Mouse (Mus musculus) midbrain, postnatal 0 days (tissue): ENCODE data around the gene Aup1. TPM values are rescaled to one million over a fixed set of nuclear protein-coding genes. Genes with fewer than 3 reads are reported as not detected.

Experiments
- ATAC-seq: fragments of 200-750 bp; cut with Nextera tagmentation; 2 replicates; pipeline ENCODE4 v1.8.0; 2017; ENCODE audit warnings: moderate number of reproducible peaks, mild to moderate bottlenecking, moderate TSS enrichment, moderate library complexity; ENCODE audit not compliant: low FRiP score
- DNase-seq: peaks from one replicate; pipeline ENCODE4 v3.0.0-alpha.2; 2015; ENCODE audit warnings: low spot score
- H3K27ac ChIP-seq: fragments of 300-500 bp; sonication (generic); 2 replicates; pipeline ENCODE4 v1.5.1; 2014; ENCODE audit warnings: low read depth, mild to moderate bottlenecking, low read length, mixed read lengths
- H3K27me3 ChIP-seq: fragments of 300-500 bp; sonication (generic); 2 replicates; pipeline ENCODE4 v1.6.1; 2014; ENCODE audit warnings: low read length, control low read depth, mixed read lengths; ENCODE audit not compliant: insufficient read depth
- H3K36me3 ChIP-seq: fragments of 300-500 bp; sonication (generic); 2 replicates; pipeline ENCODE4 v1.6.1; 2014; ENCODE audit warnings: low read length, control low read depth, mixed read lengths; ENCODE audit not compliant: insufficient read depth
- H3K4me1 ChIP-seq: fragments of 300-500 bp; sonication (generic); 2 replicates; pipeline ENCODE4 v1.6.1; 2014; ENCODE audit warnings: mild to moderate bottlenecking, control low read depth, antibody characterized with exemption, low read length, mixed read lengths; ENCODE audit not compliant: insufficient read depth
- H3K4me2 ChIP-seq: fragments of 300-500 bp; sonication (generic); 2 replicates; pipeline ENCODE4 v1.6.1; 2014; ENCODE audit warnings: low read depth, mild to moderate bottlenecking, low read length, mixed read lengths; ENCODE audit not compliant: poor library complexity, severe bottlenecking
- H3K4me3 ChIP-seq: fragments of 300-500 bp; sonication (generic); 2 replicates; pipeline ENCODE4 v1.5.1; 2014; ENCODE audit warnings: low read depth, mild to moderate bottlenecking, low read length, moderate library complexity
- H3K9ac ChIP-seq: fragments of 300-500 bp; sonication (generic); replicated peaks from 2 replicates; pipeline ENCODE4 v1.6.1; 2014; ENCODE audit warnings: mild to moderate bottlenecking, low read length, moderate library complexity, mixed read lengths; ENCODE audit not compliant: poor library complexity, severe bottlenecking
- H3K9me3 ChIP-seq: fragments of 300-500 bp; sonication (generic); 2 replicates; pipeline ENCODE4 v1.6.1; 2016; ENCODE audit warnings: low read length, control low read depth
- CTCF ChIP-seq: IDR thresholded peaks from 2 replicates; pipeline ENCODE4 v1.5.1; 2016; ENCODE audit warnings: antibody characterized with exemption, mild to moderate bottlenecking
- WGBS: fragments of 180-500 bp; shearing (Covaris S2); extraction: QIAGEN DNeasy Blood & Tissue Kit; methylation state at CpG from one replicate; pipeline ENCODE4 v1.1.7; 2014; 5-methylcytosine and 5-hydroxymethylcytosine counted together
- polyA plus RNA-seq: library from polyadenylated mRNA; unstranded; fragments of >200 nt; fragmentation: Nextera tagmentation; extraction: Ambion mirVana; gene quantifications from 2 replicates; pipeline ENCODE4 v1.2.1, GENCODE M21; 2015
- total RNA-seq: library from RNA; depleted of rRNA; stranded (reverse); fragments of >200 nt; gene quantifications from 2 replicates; pipeline ENCODE4 v1.2.3, GENCODE M21; 2014

Gene Aup1
- total and polyA plus RNA-seq, 2 experiments from 2014 or later: 130 to 190 TPM

- Histone ChIP-seq H3K4me2 (no peak overlapping the region), H3K9ac (no peak overlapping the region), H3K27ac (no peak overlapping the region), H3K36me3 (no peaks in the 10 kb centered on the region), H3K4me3 (no peak overlapping the region), H3K4me1 (no peaks in the 10 kb centered on the region), H3K27me3 (no peaks in the 10 kb centered on the region), H3K9me3 (no peaks in the 10 kb centered on the region)
- DNase-seq (no peak), ATAC-seq (no peak)
- WGBS: 99% methylated on average over 4 of the region's 4 CpGs
- no peak for TF ChIP-seq CTCF
These were observed 29.1 kb upstream of the Aup1 start for GRCm38 (mm10) chr6:83025221-83025620.

GRCm38 (mm10) chr6:83027293-83027692 lies 27.0 kb upstream of the Aup1 start:
- no peaks in the 10 kb centered on the region for H3K9me3 ChIP-seq
- DNase-seq (no peak), ATAC-seq (no peak)
- peaks cover 16% of the 10 kb centered on the region for H3K27me3 ChIP-seq
- TF ChIP-seq CTCF: no peak
- no peak overlapping the region for H3K4me2 ChIP-seq
- no peaks in the 10 kb centered on the region for H3K36me3 ChIP-seq
- H3K4me3 ChIP-seq: no peak overlapping the region
- 67% methylated on average over 8 of the region's 8 CpGs for WGBS
- H3K4me1 ChIP-seq: no peaks in the 10 kb centered on the region
- no peak overlapping the region for H3K27ac ChIP-seq
- H3K9ac ChIP-seq: no peak overlapping the region

GRCm38 (mm10) chr6:83027706-83028105 lies 26.6 kb upstream of the Aup1 start:
- H3K36me3 ChIP-seq: no peaks in the 10 kb centered on the region

GRCm38 (mm10) chr6:83029777-83030176 lies 24.5 kb upstream of the Aup1 start:
- Histone ChIP-seq H3K36me3 (no peaks in the 10 kb centered on the region), H3K9me3 (no peaks in the 10 kb centered on the region), H3K4me2 (no peak overlapping the region), H3K27ac (no peak overlapping the region), H3K9ac (no peak overlapping the region), H3K27me3 (peaks cover 36% of the 10 kb centered on the region), H3K4me3 (no peak overlapping the region), H3K4me1 (peaks cover 6% of the 10 kb centered on the region; the same call in 1 of the 2 replicates)
- ATAC-seq: no peak
- no peak for DNase-seq
- WGBS: 23% methylated on average over 10 of the region's 10 CpGs
- TF ChIP-seq CTCF: no peak

More at GRCm38 (mm10) chr6:83027706-83028105, 26.6 kb upstream of the Aup1 start:
- no peak overlapping the region for H3K9ac ChIP-seq
- no peaks in the 10 kb centered on the region for H3K4me1 ChIP-seq
- no peak overlapping the region for H3K27ac ChIP-seq
- DNase-seq (no peak), ATAC-seq (no peak)
- WGBS: 75% methylated on average over 7 of the region's 9 CpGs
- H3K27me3 ChIP-seq: peaks cover 18% of the 10 kb centered on the region
- H3K4me3 ChIP-seq: no peak overlapping the region
- TF ChIP-seq CTCF: no peak
- no peaks in the 10 kb centered on the region for H3K9me3 ChIP-seq
- H3K4me2 ChIP-seq: no peak overlapping the region

- no peak for ATAC-seq
- Histone ChIP-seq H3K9ac (no peak overlapping the region), H3K27ac (no peak overlapping the region), H3K36me3 (no peaks in the 10 kb centered on the region), H3K9me3 (no peaks in the 10 kb centered on the region), H3K4me2 (no peak overlapping the region), H3K27me3 (peaks cover 36% of the 10 kb centered on the region), H3K4me3 (no peak overlapping the region), H3K4me1 (peaks cover 6% of the 10 kb centered on the region; the same call in 1 of the 2 replicates)
- TF ChIP-seq CTCF: no peak
- WGBS: 60% methylated on average over 7 of the region's 7 CpGs
- no peak for DNase-seq
These were observed 23.2 kb upstream of the Aup1 start for GRCm38 (mm10) chr6:83031111-83031510.

- ATAC-seq (no peak), DNase-seq (no peak)
- TF ChIP-seq CTCF: no peak
- 22% methylated on average over 18 of the region's 18 CpGs for WGBS
- no peaks in the 10 kb centered on the region for H3K36me3 ChIP-seq
- H3K4me1 ChIP-seq: peaks cover 6% of the 10 kb centered on the region; the same call in 1 of the 2 replicates
- no peak overlapping the region for H3K27ac ChIP-seq
- H3K4me3 ChIP-seq: peak overlapping the region; percentile 43
- H3K27me3 ChIP-seq: peaks cover 36% of the 10 kb centered on the region
- peak overlapping the region; percentile 76 for H3K4me2 ChIP-seq
- no peaks in the 10 kb centered on the region for H3K9me3 ChIP-seq
- no peak overlapping the region for H3K9ac ChIP-seq
These were observed 22.3 kb upstream of the Aup1 start for GRCm38 (mm10) chr6:83031921-83032590.
